Mouse (Mus musculus): ENCODE results near the gene Dcakd. TPM values are rescaled to one million over a fixed set of nuclear protein-coding genes. Genes with fewer than 3 reads are reported as not detected.
A peak's percentile ranks its signal among the peaks of the same experiment; 100 is the strongest.

Dcakd gene
- polyA plus RNA-seq, 1 experiment from 2014 or later: 152 TPM

- 94% methylated on average over 16 of the region's 16 CpGs for WGBS
- H3K4me1 ChIP-seq: peaks cover 9% of the 10 kb centered on the region
- H3K9me3 ChIP-seq: no peaks in the 10 kb centered on the region
- no peak overlapping the region for H3K4me2 ChIP-seq (replicated peaks)
- no peak overlapping the region for H3K9ac ChIP-seq (replicated peaks)
- no peak overlapping the region for H3K4me3 ChIP-seq
- H3K27ac ChIP-seq (replicated peaks): no peak overlapping the region
- H3K27me3 ChIP-seq: no peaks in the 10 kb centered on the region
- no peak for ATAC-seq (replicated peaks)
- H3K36me3 ChIP-seq: peaks cover 51% of the 10 kb centered on the region
These were observed 28.0 kb downstream of the Dcakd start for GRCm38 (mm10) chr11:103000111-103000510.

GRCm38 (mm10) chr11:102999317-102999970 lies 28.7 kb downstream of the Dcakd start:
- Histone ChIP-seq H3K9ac (replicated peaks) (no peak overlapping the region), H3K9me3 (no peaks in the 10 kb centered on the region), H3K27ac (replicated peaks) (no peak overlapping the region), H3K4me2 (replicated peaks) (no peak overlapping the region), H3K4me1 (peaks cover 9% of the 10 kb centered on the region), H3K36me3 (peaks cover 58% of the 10 kb centered on the region), H3K27me3 (no peaks in the 10 kb centered on the region), H3K4me3 (no peak overlapping the region)
- WGBS: 90% methylated on average over 14 of the region's 14 CpGs
- no peak for ATAC-seq (replicated peaks)

- no peaks in the 10 kb centered on the region for H3K27me3 ChIP-seq
- H3K9ac ChIP-seq (replicated peaks): no peak overlapping the region
- H3K9me3 ChIP-seq: no peaks in the 10 kb centered on the region
- H3K4me1 ChIP-seq: peaks cover 9% of the 10 kb centered on the region
- 74% methylated on average over 14 of the region's 14 CpGs for WGBS
- H3K27ac ChIP-seq (replicated peaks): no peak overlapping the region
- H3K36me3 ChIP-seq: peaks cover 61% of the 10 kb centered on the region
- H3K4me3 ChIP-seq: no peak overlapping the region
- no peak overlapping the region for H3K4me2 ChIP-seq (replicated peaks)
- no peak for ATAC-seq (replicated peaks)
These were observed 29.4 kb downstream of the Dcakd start for GRCm38 (mm10) chr11:102998577-102999316.

- peaks cover 61% of the 10 kb centered on the region for H3K36me3 ChIP-seq
- ATAC-seq (replicated peaks): no peak
- no peak overlapping the region for H3K4me2 ChIP-seq (replicated peaks)
- WGBS: 97% methylated on average over 7 of the region's 7 CpGs
- no peak overlapping the region for H3K9ac ChIP-seq (replicated peaks)
- H3K27ac ChIP-seq (replicated peaks): no peak overlapping the region
- H3K9me3 ChIP-seq: no peaks in the 10 kb centered on the region
- H3K4me3 ChIP-seq: no peak overlapping the region
- H3K27me3 ChIP-seq: no peaks in the 10 kb centered on the region
- H3K4me1 ChIP-seq: peaks cover 5% of the 10 kb centered on the region
These were observed 29.9 kb downstream of the Dcakd start for GRCm38 (mm10) chr11:102998254-102998576.

GRCm38 (mm10) chr11:102996991-102997770 lies 31.0 kb downstream of the Dcakd start:
- 95% methylated on average over 12 of the region's 12 CpGs for WGBS
- Histone ChIP-seq H3K27ac (replicated peaks) (no peak overlapping the region), H3K36me3 (peaks cover 61% of the 10 kb centered on the region), H3K9ac (replicated peaks) (no peak overlapping the region), H3K4me3 (no peak overlapping the region), H3K9me3 (no peaks in the 10 kb centered on the region), H3K27me3 (no peaks in the 10 kb centered on the region), H3K4me1 (no peaks in the 10 kb centered on the region), H3K4me2 (replicated peaks) (no peak overlapping the region)
- no peak for ATAC-seq (replicated peaks)

- no peaks in the 10 kb centered on the region for H3K9me3 ChIP-seq
- H3K4me1 ChIP-seq: peaks cover 7% of the 10 kb centered on the region
- no peaks in the 10 kb centered on the region for H3K27me3 ChIP-seq
- peaks cover 61% of the 10 kb centered on the region for H3K36me3 ChIP-seq
- WGBS: 90% methylated on average over 7 of the region's 7 CpGs
- no peak overlapping the region for H3K27ac ChIP-seq (replicated peaks)
- no peak overlapping the region for H3K9ac ChIP-seq (replicated peaks)
- H3K4me3 ChIP-seq: no peak overlapping the region
- no peak overlapping the region for H3K4me2 ChIP-seq (replicated peaks)
- no peak for ATAC-seq (replicated peaks)
These were observed 31.7 kb downstream of the Dcakd start for GRCm38 (mm10) chr11:102996385-102996784.

GRCm38 (mm10) chr11:102994952-102995351 lies 33.2 kb downstream of the Dcakd start:
- Histone ChIP-seq H3K4me1 (peaks cover 15% of the 10 kb centered on the region), H3K27me3 (no peaks in the 10 kb centered on the region), H3K36me3 (peaks cover 57% of the 10 kb centered on the region), H3K27ac (replicated peaks) (no peak overlapping the region), H3K9ac (replicated peaks) (no peak overlapping the region), H3K4me3 (no peak overlapping the region), H3K4me2 (replicated peaks) (no peak overlapping the region), H3K9me3 (no peaks in the 10 kb centered on the region)
- no peak for ATAC-seq (replicated peaks)
- WGBS: 84% methylated on average over 18 of the region's 18 CpGs

GRCm38 (mm10) chr11:102993420-102994029 lies 34.6 kb downstream of the Dcakd start:
- Histone ChIP-seq H3K36me3 (peaks cover 43% of the 10 kb centered on the region), H3K9me3 (no peaks in the 10 kb centered on the region), H3K4me2 (replicated peaks) (no peak overlapping the region), H3K4me1 (peaks cover 20% of the 10 kb centered on the region), H3K9ac (replicated peaks) (no peak overlapping the region), H3K4me3 (no peak overlapping the region), H3K27me3 (peaks cover 11% of the 10 kb centered on the region), H3K27ac (replicated peaks) (no peak overlapping the region)
- WGBS: 10% methylated on average over 17 of the region's 17 CpGs
- ATAC-seq (replicated peaks): peak; percentile 34; the same call in 1 of the 2 replicates

GRCm38 (mm10) chr11:102992940-102993339 lies 35.2 kb downstream of the Dcakd start:
- Histone ChIP-seq H3K4me1 (peaks cover 20% of the 10 kb centered on the region), H3K9ac (replicated peaks) (no peak overlapping the region), H3K36me3 (peaks cover 37% of the 10 kb centered on the region), H3K27ac (replicated peaks) (no peak overlapping the region), H3K4me2 (replicated peaks) (no peak overlapping the region), H3K27me3 (peaks cover 12% of the 10 kb centered on the region), H3K4me3 (no peak overlapping the region), H3K9me3 (no peaks in the 10 kb centered on the region)
- 3% methylated on average over 5 of the region's 5 CpGs for WGBS
- ATAC-seq (replicated peaks): peak; percentile 51; the same call in 1 of the 2 replicates

GRCm38 (mm10) chr11:102991681-102992080 lies 36.5 kb downstream of the Dcakd start:
- Histone ChIP-seq H3K9me3 (no peaks in the 10 kb centered on the region), H3K27me3 (peaks cover 12% of the 10 kb centered on the region), H3K36me3 (peaks cover 25% of the 10 kb centered on the region), H3K9ac (replicated peaks) (peak overlapping the region; percentile 18), H3K4me1 (peaks cover 24% of the 10 kb centered on the region), H3K4me3 (peak overlapping the region; percentile 12; the same call in 1 of the 2 replicates), H3K4me2 (replicated peaks) (peak overlapping the region; percentile 36), H3K27ac (replicated peaks) (no peak overlapping the region)
- ATAC-seq (replicated peaks): 0 out of 2 replicates have a peak, but pooled peaks have one; percentile 12
- WGBS: 3% methylated on average over 16 of the region's 16 CpGs

- peaks cover 10% of the 10 kb centered on the region for H3K36me3 ChIP-seq
- peak overlapping the region; percentile 40 for H3K4me3 ChIP-seq
- no peak for ATAC-seq (replicated peaks)
- H3K4me2 ChIP-seq (replicated peaks): peak overlapping the region; percentile 77
- no peaks in the 10 kb centered on the region for H3K9me3 ChIP-seq
- peaks cover 24% of the 10 kb centered on the region for H3K4me1 ChIP-seq
- no peak overlapping the region for H3K27ac ChIP-seq (replicated peaks)
- 2% methylated on average over 29 of the region's 29 CpGs for WGBS
- H3K27me3 ChIP-seq: peaks cover 12% of the 10 kb centered on the region
- peak overlapping the region; percentile 43 for H3K9ac ChIP-seq (replicated peaks)
These were observed 37.9 kb downstream of the Dcakd start for GRCm38 (mm10) chr11:102990152-102990663.
